Mouse (Mus musculus) retina, postnatal 1 day (tissue): ENCODE data around the gene Stbd1.
A peak's percentile ranks its signal among the peaks of the same experiment; 100 is the strongest.

Source experiments
- DNase-seq: peaks from one replicate; pipeline ENCODE4 v3.0.0-alpha.2; 2012

Gene Stbd1

DNA sequence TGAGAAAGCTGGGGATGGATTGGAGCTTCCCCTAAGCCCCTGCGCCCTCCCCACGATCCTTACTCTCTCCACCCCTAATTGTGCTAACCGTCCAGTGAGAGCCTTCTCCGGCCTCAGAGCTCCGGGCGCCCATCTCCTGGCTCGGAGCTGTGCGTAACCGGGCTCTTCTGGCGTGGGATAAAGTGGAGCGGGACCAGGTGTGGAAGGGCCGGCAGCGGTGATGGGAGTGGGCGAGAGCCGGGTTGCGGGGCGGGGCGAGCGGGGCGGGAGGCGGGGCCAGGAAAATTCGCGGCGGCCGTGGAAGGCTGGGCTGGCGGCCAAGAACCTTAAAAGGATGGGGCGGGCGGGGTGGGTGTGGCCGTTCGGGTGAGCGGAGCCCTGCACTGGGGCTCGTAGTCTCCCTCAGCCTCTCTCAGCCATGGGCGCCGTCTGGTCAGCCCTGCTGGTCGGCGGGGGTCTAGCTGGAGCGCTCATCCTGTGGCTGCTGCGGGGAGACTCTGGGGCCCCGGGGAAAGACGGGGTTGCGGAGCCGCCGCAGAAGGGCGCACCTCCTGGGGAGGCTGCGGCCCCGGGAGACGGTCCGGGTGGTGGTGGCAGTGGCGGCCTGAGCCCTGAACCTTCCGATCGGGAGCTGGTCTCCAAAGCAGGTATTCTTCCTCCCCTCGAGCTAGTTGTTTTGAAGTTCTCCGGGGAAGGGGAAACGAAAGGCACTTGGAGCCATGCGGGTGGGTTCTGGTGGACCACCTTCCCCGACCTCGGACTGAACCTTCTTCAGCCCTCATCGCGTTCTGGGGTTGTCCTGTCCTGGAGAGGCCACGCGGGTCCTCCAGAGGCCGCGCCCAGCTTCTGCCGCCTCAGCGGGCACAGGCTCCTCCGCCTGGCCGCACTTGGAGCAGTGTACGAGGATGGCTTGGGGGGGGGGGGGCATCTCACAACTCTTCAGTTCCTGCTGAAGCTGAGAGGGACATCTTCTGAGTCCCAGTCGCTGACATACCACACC is at the start of gene Stbd1:
Gene Stbd1 (plus strand): TSS at position 351 of the 1,000 bp plus-strand sequence.
- peak; percentile 85 for DNase-seq

DNA sequence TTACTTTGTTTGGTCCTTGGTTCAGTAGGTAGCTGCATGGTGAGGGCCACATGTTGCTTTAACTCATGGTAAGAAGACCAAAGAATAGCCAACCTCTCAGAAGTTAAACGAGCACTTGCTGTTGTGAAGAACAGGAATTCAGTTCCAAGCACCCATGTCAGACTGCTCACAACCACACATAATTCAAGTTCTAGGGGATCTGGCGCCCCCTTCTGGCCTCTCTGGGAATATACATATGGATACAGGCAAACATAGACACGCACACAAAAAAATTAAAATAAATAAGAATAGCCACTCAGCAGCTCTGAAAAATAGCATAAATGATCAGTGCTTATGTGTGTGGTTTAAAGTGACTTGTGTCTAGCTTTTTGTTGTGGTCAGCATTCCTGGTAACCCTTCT is 48.9 kb upstream of the Stbd1 start:
- DNase-seq = no peak

DNA sequence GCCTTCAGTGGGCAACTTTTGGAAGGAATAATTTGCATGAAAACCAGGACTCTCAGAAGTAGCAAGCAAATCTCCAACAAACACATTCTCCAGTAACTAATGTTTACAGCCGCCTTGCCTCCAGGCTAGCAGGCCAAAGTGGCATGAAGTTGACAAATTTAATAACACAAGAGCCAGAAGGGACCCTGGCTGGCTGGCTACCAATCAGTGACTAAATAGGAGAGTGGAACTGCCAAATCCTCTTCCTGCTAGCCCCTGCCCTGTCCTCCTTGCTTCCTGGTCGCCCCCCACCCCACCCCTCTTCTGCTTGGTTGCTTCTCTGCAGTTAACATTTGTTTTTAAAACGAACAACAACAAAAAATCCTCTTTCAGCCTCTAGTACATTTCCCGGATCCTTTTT is 48.4 kb upstream of the Stbd1 start:
- DNase-seq = no peak

DNA sequence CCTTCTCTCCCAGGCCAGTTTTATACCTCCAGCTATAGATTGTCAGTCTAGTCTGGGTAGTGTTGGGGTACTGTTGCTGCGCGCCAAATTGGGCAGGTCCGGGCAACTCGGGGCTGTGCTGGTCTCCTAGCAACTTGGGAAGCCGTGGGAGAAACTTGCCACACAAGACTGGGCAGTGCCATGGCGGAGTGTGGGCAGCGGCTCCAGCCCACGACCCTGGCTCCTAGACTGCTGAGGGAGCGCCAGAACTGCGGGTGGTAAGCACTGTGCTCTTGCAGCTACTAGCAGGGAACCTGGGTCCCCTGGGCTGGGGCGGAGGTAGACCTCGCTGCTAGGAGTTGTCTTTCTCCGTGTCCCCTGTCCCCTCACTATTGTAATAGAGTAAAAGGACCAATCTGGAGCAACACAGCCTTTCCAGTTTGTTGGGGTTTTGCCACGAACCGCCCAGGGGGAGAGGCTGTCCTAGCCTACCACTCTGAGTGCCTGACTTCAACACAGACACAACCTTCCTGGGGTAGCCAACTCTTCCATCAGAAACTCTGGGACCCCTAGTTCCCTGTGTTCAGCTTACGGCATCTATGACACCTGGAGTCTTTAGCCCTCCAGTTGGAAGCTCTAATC is 47.8 kb upstream of the Stbd1 start, which contains the start of gene Fam47e:
Gene Fam47e (plus strand): TSS at position 179 of the 621 bp plus-strand sequence.
- DNase-seq = no peak

DNA sequence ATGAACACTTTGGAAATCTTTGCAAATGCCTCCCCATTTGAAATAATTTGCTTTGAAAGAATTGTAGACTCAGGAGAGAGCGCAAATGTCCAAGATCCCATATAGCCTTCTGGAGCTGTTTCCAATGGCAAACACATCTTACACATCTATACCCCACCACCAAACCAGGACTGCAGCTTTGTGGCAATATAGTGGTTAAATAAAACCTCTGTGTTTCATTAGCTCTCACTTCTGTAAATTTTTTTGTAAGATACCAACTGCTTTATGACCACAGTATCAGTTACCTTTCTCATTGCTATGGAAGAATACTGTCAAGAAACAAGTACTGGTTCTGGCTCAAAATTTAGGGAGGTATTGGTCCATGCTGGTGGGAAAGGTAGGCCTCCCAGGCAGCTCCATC is 46.9 kb upstream of the Stbd1 start:
- no peak for DNase-seq

DNA sequence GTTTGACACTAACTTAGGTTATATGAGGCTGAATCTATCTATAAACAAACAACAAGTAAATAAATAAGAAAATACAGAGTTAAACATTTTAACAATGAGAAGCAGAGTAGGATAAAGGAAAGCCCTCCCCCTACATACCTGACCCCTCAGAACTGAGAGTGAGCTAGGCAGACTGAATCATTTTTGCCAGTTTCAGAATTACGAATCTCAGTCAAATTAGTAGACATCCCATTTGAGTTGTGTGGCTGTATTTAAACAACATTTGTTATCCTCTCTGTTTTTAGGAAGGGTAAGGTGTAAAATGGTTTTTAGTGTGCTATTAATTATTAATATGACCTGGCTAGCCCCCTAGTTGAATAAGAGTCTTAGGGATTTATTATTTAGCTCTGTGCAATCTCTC is 45.3 kb upstream of the Stbd1 start:
- no peak for DNase-seq

DNA sequence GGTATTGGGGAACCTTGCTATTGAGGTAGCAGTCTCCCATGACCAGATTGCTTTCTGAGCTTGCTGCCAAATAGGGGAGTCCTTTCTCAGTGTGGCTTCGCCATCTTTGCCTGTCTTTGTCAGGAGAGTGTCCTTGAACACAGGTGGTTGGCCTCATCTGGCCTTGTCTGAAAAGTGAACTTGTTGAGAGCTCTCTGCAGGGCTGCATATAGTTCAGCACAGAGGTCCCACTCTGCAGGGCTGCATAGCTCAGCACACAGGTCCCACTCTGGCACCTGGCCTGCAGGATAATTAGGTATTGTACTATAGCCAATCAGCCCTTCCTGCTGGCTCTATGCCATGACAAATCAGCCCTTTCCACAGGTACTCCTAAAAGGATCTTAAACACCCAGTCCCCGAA is 42.6 kb upstream of the Stbd1 start:
- no peak for DNase-seq

DNA sequence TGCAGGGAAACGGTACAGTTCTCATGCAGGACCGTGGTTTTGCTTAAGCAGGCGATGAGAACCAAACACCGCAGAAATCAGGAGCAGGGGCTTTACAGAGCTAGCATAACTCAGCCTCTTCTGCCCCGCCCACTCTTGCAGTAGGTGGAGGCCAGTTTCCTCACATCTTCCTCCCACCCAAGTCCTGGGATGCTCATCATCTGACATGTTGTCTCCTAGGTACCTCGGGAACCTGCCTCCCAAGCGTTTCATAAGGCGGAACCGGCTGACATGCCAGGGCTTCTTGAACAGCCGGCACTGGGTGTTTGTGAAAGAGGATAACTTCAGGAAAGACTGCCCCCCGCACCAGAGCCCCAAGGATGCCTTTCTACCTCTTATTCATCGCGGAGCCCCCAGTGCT is 40.8 kb upstream of the Stbd1 start:
- no peak for DNase-seq

DNA sequence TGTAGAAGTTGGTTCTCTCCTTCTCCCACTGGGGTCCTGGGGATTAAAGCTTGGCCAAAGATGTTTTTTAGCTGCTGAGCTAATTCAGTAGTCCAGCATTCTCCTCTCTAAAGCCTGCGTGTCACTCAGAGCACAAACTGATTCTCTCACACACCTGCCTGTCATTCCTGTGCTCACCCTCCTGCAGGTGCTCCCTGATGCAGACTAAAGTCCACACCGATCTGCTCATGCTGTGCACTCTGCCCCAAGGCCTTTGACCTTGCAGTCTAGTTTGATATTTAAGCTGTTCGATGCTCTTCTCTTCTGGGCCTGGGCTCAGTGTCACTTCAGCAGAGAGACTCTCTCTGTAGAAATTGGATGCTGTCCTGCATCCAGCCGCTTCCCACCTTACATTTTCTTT is 31.6 kb upstream of the Stbd1 start:
- DNase-seq = no peak

DNA sequence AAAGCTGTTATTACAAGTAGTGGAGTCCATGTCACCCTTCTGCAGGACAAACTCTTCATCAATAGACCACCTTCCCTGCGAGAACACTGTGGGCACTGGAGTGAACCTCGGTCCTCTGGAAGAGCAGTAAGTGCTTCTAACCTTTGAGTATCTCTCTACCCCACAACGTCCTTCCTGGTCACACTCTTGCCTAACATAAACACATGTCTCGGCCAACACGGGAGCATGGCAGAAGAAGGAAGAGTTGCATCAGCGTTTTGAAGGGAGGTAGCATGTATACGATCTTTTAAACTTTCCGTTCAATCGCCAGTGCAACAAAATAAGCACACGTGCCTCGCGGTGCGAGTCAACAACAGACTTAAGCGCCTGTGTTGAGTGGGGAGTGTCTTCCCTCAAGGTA is 23.3 kb upstream of the Stbd1 start:
- DNase-seq = no peak

DNA sequence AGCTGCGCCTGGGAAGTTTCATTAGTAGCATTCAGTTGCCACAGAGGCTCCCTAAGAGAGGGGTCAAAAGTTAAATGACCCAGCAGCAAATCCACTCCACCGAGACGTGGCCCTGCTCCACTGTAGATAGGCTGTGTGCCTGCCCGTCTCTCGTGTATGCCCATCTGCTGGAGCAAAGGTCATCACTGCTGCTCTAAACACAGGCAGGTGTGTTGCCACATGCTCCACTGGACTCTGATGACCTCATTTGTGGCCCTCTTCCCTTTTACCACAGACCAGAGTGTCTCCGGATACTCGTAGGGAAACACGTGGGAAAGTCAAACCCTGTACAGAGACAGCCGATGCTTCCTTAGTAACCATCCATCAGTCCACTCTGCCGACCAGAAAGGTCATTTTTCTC is 16.9 kb upstream of the Stbd1 start:
- no peak for DNase-seq

DNA sequence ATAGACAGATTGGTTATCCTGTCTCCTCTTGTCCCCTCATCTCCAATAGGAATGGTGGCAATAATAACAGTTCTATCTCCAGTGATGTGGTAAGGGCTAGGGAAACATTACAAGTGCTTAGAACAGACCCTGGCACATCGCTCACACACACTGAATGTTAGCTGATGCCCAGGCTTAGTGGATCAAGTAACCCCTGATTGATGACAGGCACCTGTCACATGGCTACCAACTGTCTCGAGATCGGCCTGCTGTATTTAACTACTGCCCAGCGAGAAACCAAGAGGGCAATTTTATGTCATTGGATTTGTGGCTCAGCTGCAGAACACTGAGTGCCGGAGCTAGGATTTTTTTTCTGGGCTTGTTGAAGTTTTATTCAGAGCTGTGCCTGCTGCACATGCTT is 7.8 kb upstream of the Stbd1 start:
- DNase-seq = no peak

DNA sequence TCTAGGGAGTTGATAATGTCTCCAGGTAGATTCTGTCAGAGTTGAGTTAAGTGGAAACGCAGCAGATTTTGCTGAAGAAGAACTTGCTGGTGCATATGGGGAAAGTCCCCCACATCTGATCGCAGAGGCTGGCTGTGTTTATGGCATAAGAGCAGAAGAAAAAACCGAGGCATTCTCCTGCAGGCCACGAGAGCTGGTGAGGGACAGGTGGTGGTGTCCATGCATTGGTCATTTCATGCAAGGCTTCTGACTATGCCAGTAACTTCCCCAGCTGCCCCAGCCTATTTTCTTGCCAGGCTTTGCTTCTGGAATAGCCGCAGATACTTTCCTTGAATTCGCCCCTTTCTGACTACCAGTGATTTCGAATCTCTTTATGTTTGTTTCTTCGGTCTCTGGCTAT is 6.0 kb upstream of the Stbd1 start:
- no peak for DNase-seq

DNA sequence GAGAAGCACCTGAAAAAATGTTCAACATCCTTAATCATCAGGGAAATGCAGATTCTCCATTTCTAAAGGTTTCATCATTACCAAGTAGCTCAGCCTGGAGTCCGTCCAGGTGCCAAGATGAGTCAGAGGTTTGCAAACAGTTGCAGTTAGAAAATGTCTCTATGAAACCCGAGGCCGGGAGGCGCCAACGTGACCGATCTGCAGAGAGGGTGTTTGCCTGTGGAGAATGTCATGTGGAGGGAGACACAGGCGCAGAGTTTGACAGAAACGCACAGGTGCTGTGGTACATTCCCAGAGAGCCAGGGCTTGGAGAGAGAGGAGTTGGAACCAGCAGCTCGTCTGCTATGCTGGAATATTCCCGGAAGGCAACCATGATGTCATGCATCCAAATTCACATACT is 3.8 kb upstream of the Stbd1 start:
- no peak for DNase-seq

DNA sequence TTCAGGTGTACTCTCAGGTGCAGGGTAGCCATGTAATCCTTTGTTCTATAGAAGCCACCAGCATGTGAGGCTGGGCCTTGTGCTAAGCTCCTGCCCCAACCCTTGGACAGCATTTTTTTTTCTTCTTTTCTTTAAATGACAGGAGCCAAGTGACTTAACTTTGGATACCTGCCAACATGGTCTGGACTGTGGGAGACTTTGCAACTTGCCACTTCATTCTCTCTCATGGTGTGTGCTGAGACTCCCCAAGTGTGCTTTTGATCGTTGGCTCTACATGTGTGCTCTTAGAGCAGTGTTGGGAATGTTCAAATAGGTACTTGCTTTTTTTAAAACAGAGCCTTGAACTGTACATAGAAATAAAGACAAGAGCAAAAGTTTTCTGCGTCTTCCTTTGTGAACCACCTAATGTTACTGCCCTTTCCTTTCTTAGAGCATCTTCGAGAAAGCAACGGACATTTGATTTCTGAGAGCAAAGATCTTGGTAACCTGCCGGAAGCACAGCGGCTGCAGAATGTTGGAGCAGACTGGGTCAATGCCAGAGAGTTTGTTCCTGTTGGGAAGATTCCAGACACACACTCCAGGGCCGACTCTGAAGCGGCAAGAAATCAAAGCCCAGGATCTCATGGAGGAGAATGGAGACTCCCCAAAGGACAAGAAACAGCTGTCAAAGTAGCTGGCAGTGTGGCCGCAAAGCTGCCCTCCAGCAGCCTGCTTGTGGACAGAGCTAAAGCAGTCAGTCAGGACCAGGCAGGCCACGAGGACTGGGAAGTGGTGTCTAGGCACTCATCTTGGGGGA is 1.8 kb downstream of the Stbd1 start:
- DNase-seq = no peak

DNA sequence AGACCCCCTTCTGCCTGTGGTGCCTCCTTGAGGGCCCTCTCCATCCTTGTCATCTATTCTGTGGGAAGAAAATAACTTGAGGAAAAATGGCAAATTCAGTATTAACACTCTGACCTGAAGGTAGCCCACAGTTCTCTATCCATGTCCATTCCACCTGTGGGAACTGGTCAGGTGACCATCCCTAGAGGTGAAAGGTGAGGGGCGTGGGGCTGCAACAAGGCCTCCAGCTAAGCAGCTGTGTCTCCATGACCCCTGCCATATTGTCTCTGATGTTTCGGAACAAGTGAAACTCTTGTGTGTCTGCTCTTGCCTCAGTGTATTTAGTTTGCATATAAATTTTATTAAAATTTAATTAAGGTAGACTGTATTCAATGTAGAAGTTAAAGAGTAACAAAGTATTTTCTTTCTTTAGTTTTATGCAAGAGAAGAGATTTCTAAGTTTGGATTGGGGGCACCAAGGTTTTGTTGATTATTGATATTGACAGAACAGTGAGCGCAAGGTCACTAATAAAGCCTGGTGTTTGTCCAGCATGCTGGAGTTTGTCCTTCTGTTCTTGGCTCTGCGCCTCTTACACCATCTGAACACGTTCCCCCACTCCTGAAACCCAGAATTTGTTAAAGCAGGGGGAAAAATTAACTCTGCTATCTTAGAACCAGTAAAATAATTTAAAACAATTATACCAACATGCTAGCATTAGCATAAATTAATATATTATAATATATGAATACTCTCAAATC is 4.8 kb downstream of the Stbd1 start:
- DNase-seq = no peak

DNA sequence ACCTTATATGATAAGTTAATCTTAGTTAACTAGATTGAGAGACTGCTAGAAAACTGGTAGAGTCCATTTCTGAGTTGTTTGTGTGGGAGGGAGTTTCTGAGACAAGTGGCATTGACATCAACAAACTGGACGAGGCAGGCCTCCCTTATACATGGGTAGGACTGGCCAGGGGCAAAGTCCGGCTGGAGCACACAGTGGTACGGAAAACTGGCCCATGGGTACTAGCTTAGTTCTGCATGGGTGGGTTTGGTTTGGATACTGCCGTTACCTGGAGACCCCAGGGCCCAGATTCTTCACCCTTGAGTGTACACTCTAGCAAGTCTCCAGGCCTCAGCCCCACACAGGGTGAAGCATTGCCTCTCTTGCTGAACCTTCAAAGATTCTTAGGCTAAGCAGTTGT is 9.9 kb downstream of the Stbd1 start:
- no peak for DNase-seq

DNA sequence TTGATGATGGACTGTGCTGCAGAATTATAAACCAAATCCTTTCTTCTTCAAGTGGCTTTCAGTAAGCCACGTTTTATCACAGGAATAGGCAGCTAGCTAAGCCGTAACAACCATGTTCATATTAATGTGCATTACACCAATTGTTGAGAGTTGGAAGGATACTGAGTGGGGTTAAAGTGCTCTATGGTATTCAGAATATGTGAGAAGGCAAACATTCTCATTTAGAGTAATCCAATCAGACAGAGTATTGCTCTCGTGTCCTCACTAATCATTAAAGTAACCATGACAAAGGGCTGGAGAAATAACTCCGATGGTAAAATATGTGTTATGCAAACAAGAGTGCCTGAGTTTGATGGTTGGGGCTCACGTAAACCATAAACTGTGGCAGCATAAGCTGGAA is 19.0 kb downstream of the Stbd1 start:
- DNase-seq = no peak

DNA sequence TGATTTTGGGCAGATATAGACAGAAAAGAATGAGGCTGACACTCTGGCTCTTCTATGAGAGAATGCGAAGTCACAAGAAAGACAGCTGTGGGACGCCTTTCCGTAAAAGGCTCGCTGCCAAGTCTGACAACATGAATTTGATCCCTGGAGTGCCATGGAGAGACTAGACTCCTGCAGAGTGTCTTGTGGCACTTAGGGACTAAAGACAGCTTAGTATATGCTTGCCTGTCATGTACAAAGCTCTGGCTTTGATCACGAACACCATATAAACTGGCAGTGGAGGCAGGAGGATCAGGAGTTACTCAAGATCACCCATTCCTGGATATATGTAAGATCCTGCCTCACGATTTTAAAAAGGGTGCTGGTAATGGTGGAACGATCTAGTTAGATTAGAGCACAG is 25.1 kb downstream of the Stbd1 start:
- DNase-seq = no peak

DNA sequence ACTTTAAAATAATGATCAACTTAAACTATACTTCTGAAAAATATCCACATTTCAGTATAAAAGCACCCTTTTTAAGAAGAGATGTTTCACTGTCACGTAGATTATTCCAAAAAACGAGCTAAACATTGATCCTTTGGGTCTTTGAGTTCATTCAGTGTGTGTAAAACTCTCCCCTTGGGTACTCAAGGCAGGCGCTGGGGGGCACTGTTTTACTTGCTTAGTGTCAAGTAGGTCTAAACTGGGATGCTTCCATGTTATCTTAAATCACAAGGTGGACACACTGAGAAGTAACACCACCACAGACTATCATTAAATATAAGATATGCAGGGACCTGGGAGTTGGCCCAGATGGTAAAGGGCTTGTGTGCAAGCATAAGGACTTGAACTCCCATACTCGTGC is 30.7 kb downstream of the Stbd1 start:
- peak; percentile 10 for DNase-seq

DNA sequence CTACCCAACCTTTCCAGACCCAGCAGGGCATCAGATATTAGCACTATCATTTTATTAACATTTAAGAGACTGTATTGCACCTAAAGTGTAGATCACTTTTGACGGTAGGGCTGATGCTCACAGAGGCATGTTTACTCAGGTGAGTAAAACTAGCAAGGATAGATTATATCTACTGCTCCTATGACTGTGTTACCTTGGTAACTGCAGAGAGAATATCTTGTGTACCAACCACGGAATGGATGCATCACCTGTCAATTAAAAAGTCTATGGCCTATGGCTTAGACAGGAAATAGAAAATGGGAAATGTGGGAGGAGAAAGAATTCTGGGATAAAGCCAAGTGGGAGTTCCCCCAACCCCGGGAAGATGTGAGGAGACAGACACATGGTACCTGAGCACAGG is 32.1 kb downstream of the Stbd1 start:
- DNase-seq = no peak

DNA sequence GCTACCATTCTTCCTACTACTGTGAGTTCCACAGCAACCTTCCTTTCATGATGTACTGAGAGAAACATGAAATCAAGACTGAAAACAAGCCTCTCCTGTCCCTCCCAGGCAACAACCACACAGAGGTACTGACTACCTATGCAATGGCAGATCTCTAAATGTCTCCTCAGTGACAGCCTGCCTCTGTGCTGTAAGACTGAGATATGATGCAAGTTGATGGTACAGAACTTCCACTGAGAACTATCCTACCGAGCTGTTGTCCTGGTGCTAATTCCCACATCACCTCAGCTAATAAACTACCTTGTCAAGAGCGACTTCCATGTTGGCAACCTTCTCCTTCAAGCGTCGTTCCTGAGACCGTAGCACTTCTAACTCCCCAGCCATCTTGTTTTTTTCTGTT is 33.0 kb downstream of the Stbd1 start:
- DNase-seq = no peak

DNA sequence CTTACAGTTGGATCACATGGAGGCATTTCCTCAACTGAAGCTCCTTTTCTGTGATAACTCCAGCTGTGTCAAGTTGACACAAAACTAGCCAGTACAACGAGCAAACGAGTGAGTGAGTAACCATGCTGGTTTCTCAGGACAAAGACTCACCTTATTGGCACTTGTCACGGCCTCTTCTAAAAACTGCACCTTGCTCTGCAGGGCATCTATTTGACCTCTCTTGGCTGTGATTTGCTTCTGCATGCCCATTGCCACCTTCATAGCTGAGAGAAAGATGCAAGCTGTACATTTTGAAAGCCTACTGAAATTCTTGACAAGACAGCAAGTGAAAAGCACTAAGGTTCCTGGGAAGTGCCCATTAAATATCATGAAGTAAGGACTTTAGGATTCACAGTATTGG is 38.0 kb downstream of the Stbd1 start:
- DNase-seq = no peak
